Mouse (Mus musculus) thymus, adult 2 months (tissue): Measurements from ENCODE around the gene Nacc2. TPM values are rescaled to one million over a fixed set of nuclear protein-coding genes. Genes with fewer than 3 reads are reported as not detected.

Source experiments
- DNase-seq: peaks from one replicate; pipeline ENCODE4 v3.0.0; 2021
- H3K27ac ChIP-seq: fragments of 200-500 bp; 2 replicates; pipeline ENCODE4 v1.5.1; 2012; ENCODE audit warnings: low read length, control low read depth; ENCODE audit not compliant: control insufficient read depth, insufficient read depth
- H3K27me3 ChIP-seq: fragments of 200-500 bp; 2 replicates; pipeline ENCODE4 v1.6.1; 2012; ENCODE audit warnings: mild to moderate bottlenecking, low read length, moderate library complexity, mixed read lengths; ENCODE audit not compliant: control insufficient read depth, insufficient read depth
- H3K36me3 ChIP-seq: fragments of 200-500 bp; 2 replicates; pipeline ENCODE4 v1.6.1; 2012; ENCODE audit warnings: mild to moderate bottlenecking, low read length, moderate library complexity; ENCODE audit not compliant: control insufficient read depth, insufficient read depth
- H3K4me1 ChIP-seq: fragments of 200-500 bp; replicated peaks from 2 replicates; pipeline ENCODE4 v1.6.1; 2012; ENCODE audit warnings: low read length; ENCODE audit not compliant: control insufficient read depth, insufficient read depth
- H3K4me3 ChIP-seq: fragments of 200-500 bp; 2 replicates; pipeline ENCODE4 v1.5.1; 2012; ENCODE audit warnings: mild to moderate bottlenecking, low read length, control low read depth, moderate library complexity; ENCODE audit not compliant: control insufficient read depth, insufficient read depth
- CTCF ChIP-seq: fragments of 200-500 bp; IDR thresholded peaks from 2 replicates; pipeline ENCODE4 v1.5.1; 2012; ENCODE audit warnings: mild to moderate bottlenecking, control low read depth, low read length, moderate library complexity, borderline replicate concordance; ENCODE audit not compliant: control insufficient read depth, poor library complexity, insufficient read depth; ENCODE audit errors: extremely low read depth
- POLR2A ChIP-seq: fragments of 200-500 bp; IDR thresholded peaks from 2 replicates; pipeline ENCODE4 v1.6.1; 2012; ENCODE audit warnings: mild to moderate bottlenecking, low read length, control low read depth, moderate library complexity; ENCODE audit not compliant: control insufficient read depth, poor library complexity, insufficient read depth; ENCODE audit errors: extremely low read depth
- WGBS: fragments of 180-500 bp; shearing (Covaris S2); methylation state at CpG from one replicate; pipeline ENCODE4 v1.1.7; 2018; 5-methylcytosine and 5-hydroxymethylcytosine counted together
- polyA plus RNA-seq: library from polyadenylated mRNA; depleted of rRNA; stranded (reverse); fragments of >200 nt; gene quantifications from 2 replicates; pipeline ENCODE4 v1.2.3, GENCODE M21; 2012; rRNA removed

Gene Nacc2
- polyA plus RNA-seq, 1 experiment = 12.6 TPM

GRCm38 (mm10) chr2:26017326-26017725 lies 105.7 kb downstream of the Nacc2 start:
- no peak for DNase-seq
- no peak overlapping the region for H3K27ac ChIP-seq
- no peaks in the 10 kb centered on the region for H3K27me3 ChIP-seq
- H3K4me3 ChIP-seq = no peak overlapping the region
- 83% methylated on average over 4 of the region's 4 CpGs for WGBS
- peaks cover 28% of the 10 kb centered on the region for H3K36me3 ChIP-seq
- TF ChIP-seq CTCF = no peak
- TF ChIP-seq POLR2A = no peak
- H3K4me1 ChIP-seq = peaks cover 9% of the 10 kb centered on the region

- H3K4me1 ChIP-seq = no peaks in the 10 kb centered on the region
- H3K36me3 ChIP-seq = peaks cover 54% of the 10 kb centered on the region
- no peak overlapping the region for H3K27ac ChIP-seq
- DNase-seq = no peak
- H3K4me3 ChIP-seq = no peak overlapping the region
- WGBS = 98% methylated on average over 3 of the region's 3 CpGs
- TF ChIP-seq POLR2A (no peak), CTCF (no peak)
- H3K27me3 ChIP-seq = no peaks in the 10 kb centered on the region
These were observed 109.3 kb downstream of the Nacc2 start for GRCm38 (mm10) chr2:26013674-26014073.

- no peak for DNase-seq
- TF ChIP-seq CTCF (no peak), POLR2A (no peak)
- Histone ChIP-seq H3K27ac (no peak overlapping the region), H3K27me3 (no peaks in the 10 kb centered on the region), H3K4me3 (no peak overlapping the region), H3K36me3 (peaks cover 72% of the 10 kb centered on the region), H3K4me1 (no peaks in the 10 kb centered on the region)
- 96% methylated on average over 1 of the region's 1 CpGs for WGBS
These were observed 111.6 kb downstream of the Nacc2 start for GRCm38 (mm10) chr2:26011420-26011819.

Other genes with a start within 250 kb of the Nacc2 start
- gene Camsap1, start 139.9 kb downstream of the Nacc2 start, polyA plus RNA-seq = 20.7 and 21.7 TPM in 2 replicates
- gene Ubac1, start 101.5 kb downstream of the Nacc2 start, polyA plus RNA-seq = 61.9 and 66.3 TPM in 2 replicates
- gene Lhx3, start 85.1 kb upstream of the Nacc2 start, polyA plus RNA-seq = 0.19 and 0.47 TPM in 2 replicates
- gene Qsox2, start 114.3 kb upstream of the Nacc2 start, polyA plus RNA-seq = 18.3 and 22.7 TPM in 2 replicates
- 0.19 and 0.23 TPM in 2 replicates for gene Ccdc187, start 171.3 kb upstream of the Nacc2 start, polyA plus RNA-seq
- 39.7 and 57.7 TPM in 2 replicates for gene Gpsm1, start 192.3 kb upstream of the Nacc2 start, polyA plus RNA-seq
- 31.5 and 32.0 TPM in 2 replicates for gene Dnlz, start 228.9 kb upstream of the Nacc2 start, polyA plus RNA-seq
- gene Card9, start 237.7 kb upstream of the Nacc2 start, polyA plus RNA-seq = 39.1 and 51.0 TPM in 2 replicates